Mouse (Mus musculus) liver, embryonic 14.5 days (tissue): ENCODE measurements around the gene Inip.

Experiments
- CTCF ChIP-seq: IDR thresholded peaks from 2 replicates; pipeline ENCODE4 v1.5.1; 2016; ENCODE audit warnings: antibody characterized with exemption, low read depth, control low read depth
- EP300 ChIP-seq: IDR thresholded peaks from 2 replicates; pipeline ENCODE4 v1.6.1; 2016; ENCODE audit warnings: antibody characterized with exemption, low read depth

DNA sequence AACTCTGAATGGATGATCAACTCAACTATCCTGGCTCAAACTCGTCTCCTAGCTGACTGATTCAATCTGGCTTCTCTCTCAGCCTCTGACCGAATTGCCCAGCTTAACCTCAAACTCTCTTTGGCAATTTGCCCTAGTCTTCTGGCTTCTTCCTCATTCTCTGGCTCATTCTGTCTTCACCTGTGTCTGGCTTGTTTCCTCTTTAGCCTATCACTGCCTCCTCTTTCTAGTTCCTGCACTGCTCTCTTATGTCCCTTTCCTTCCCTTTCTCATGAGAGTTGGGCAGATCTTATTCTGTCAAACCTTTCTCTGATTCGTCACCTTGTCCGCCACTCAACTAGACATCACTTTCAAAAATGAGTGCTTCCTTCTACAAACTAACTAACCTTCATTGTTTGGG is 20.7 kb upstream of the Inip start:
- TF ChIP-seq CTCF = no peak
- TF ChIP-seq EP300 = no peak
